Mouse (Mus musculus): ENCODE measurements around the gene Zfp541.
A peak's percentile ranks its signal among the peaks of the same experiment; 100 is the strongest.

Zfp541 gene

GRCm38 (mm10) chr7:16080581-16080980 is 19.0 kb downstream of the Zfp541 start:
- no peak for DNase-seq (ENCODE audit: low read depth, low spot score)

GRCm38 (mm10) chr7:16083361-16083760 is 21.7 kb downstream of the Zfp541 start:
- DNase-seq (ENCODE audit: low read depth, low spot score), result no peak

DNA sequence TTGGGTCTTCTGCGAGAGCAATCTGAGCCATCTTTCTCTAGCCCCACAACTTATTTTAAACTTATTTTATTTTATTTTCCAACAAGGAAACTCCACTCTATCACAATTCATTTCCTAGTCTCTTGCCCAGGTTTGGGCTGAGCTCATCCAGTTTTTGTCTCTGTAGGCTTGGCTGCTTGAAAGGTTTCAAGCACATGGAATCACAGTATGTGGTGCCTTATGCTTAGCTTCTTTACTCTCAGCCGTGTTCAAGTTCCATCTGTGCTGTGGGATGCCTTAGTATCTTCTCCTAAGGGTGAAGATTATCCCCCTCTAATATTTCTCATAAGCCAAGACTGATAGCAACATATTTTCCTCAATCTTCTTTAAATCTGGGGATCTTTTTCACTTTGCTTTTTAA is 26.0 kb downstream of the Zfp541 start:
- no peak for DNase-seq (ENCODE audit: low read depth, low spot score)

GRCm38 (mm10) chr7:16094592-16094991 is 33.0 kb downstream of the Zfp541 start:
- no peak for DNase-seq (ENCODE audit: low read depth, low spot score)

GRCm38 (mm10) chr7:16098021-16099017 is 36.7 kb downstream of the Zfp541 start, which contains the start of gene Napa:
Gene Napa, plus strand, starts transcription at chr7:16098458.
- peak; percentile 98 for DNase-seq (ENCODE audit: low read depth, low spot score)

- DNase-seq (ENCODE audit: low read depth, low spot score), result no peak
These were observed 38.3 kb downstream of the Zfp541 start for GRCm38 (mm10) chr7:16099901-16100300.

- DNase-seq (ENCODE audit: low read depth, low spot score), result no peak
These were observed 39.5 kb downstream of the Zfp541 start for GRCm38 (mm10) chr7:16101081-16101480.

- no peak for DNase-seq (ENCODE audit: low read depth, low spot score)
These were observed 40.3 kb downstream of the Zfp541 start for GRCm38 (mm10) chr7:16101726-16102475.

- DNase-seq (ENCODE audit: low read depth, low spot score), result no peak
These were observed 41.1 kb downstream of the Zfp541 start for GRCm38 (mm10) chr7:16102686-16103226.

GRCm38 (mm10) chr7:16103760-16104159 is 42.1 kb downstream of the Zfp541 start:
- DNase-seq (ENCODE audit: low read depth, low spot score), result no peak

DNA sequence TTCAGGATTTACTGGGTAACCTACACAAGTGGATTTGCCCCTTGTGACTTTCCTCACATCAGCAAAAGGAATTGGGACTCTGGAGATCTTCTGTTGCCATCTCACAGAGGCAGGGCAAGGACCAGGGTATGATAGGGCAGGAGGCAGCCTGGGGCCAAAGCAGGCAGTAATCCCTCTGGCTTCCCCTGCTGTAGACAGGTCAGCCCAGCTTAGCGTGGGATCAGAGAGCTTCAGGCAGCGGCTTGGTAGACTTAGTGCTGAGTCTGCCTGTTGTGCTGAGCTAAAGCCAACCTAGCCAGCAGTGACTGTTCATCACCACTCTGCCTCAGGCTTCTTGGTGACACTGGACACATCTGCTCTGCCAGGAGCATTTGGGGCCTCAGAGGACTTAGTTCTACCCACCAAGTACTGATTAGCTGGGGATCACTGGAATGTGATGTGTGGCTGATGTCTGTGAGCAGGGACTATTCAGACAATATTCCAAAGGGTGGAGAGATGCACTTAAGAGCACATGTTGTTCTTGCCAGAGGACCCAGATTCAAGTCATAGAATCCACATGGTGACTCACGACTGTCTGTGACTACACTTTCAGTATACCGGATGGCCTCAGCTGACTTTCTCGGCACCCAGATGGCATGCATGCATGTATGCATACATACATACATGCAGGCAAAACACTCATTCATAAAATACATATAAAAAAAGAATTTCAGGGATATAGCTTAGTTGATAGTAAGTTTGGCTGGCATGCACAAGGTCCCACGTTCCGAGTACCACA is 43.2 kb downstream of the Zfp541 start:
- DNase-seq (ENCODE audit: low read depth, low spot score), result no peak

GRCm38 (mm10) chr7:16108886-16109542 is 47.4 kb downstream of the Zfp541 start:
- no peak for DNase-seq (ENCODE audit: low read depth, low spot score)

- DNase-seq (ENCODE audit: low read depth, low spot score), result no peak
These were observed 48.5 kb downstream of the Zfp541 start for GRCm38 (mm10) chr7:16110158-16110557.

DNA sequence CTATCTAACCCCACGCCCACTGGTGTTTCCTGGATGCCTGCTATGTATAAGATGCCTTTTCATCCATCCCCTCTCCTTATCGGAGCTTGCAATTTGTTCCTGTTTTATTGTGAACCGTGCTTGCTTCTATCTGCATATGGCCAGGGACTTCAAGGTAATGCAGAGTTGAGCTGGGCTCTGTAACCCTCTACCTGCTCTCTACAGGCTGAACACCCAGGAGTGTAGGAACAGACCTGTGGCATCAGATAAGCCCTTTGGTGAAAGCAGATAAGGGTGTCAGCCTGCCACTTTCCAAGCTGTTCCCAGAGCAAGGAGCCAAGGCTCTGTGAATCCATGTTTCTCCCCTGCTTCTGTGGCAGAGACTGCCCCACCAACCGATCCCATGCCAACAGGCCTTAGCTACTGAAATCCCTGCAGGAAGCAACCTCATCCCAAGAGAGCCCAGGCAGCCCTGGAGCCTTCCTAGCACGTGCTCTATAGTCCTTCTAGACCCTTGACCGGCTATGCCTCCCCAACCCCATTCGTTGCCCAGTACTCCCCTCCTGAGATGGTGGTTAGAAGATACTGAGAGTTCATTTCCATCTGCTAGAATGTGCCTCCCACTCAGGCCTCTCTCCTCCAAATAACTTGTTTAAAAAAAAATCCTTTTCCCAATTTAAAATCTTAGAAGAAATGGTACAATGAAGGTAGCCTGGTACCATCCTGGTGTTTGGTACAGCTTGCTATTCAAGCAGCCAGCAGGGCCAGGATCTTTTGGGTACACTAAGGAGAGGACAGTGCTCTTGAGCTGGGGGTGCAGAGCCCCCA is 49.9 kb downstream of the Zfp541 start:
- DNase-seq (ENCODE audit: low read depth, low spot score), result no peak

- no peak for DNase-seq (ENCODE audit: low read depth, low spot score)
These were observed 54.8 kb downstream of the Zfp541 start for GRCm38 (mm10) chr7:16116418-16116817.

GRCm38 (mm10) chr7:16117100-16117499 is 55.5 kb downstream of the Zfp541 start:
- DNase-seq (ENCODE audit: low read depth, low spot score), result no peak

DNA sequence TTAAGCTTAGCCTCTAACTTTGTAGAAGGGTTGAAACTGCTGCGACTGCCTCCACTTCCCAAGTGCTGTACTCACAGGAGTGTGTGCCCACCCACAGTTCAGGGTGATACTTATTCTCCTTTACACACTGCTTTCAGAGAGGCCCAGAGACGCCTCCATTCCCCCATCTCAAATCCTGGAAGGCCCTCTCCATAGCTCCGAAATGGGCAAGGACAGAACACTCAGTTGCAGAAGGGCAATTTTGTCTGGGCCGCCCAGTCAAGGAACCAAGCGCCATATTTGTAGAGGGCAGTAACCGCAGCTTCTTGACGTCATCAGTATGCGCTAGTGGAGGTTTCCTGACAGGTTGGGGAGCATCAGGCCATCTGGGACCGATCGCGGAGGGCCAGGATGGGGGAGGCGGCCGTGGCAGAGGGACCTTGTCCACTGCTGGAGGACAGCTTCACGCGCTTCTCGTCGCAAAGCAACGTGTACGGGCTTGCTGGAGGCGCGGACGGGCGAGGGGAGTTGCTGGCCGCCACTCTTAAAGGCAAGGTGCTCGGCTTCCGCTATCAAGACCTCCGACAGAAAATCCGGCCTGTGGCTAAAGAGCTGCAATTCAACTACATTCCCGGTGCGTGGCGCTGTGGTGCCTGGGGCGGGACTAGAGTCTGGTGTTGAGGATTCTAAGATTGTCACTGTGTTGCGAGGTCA is 58.1 kb downstream of the Zfp541 start, which contains the start of gene Kptn:
Gene Kptn, plus strand, starts transcription at position 327 of the 693 bp plus-strand sequence.
- peak; percentile 87 for DNase-seq (ENCODE audit: low read depth, low spot score)

- DNase-seq (ENCODE audit: low read depth, low spot score), result no peak
These were observed 58.6 kb downstream of the Zfp541 start for GRCm38 (mm10) chr7:16120262-16120600.

DNA sequence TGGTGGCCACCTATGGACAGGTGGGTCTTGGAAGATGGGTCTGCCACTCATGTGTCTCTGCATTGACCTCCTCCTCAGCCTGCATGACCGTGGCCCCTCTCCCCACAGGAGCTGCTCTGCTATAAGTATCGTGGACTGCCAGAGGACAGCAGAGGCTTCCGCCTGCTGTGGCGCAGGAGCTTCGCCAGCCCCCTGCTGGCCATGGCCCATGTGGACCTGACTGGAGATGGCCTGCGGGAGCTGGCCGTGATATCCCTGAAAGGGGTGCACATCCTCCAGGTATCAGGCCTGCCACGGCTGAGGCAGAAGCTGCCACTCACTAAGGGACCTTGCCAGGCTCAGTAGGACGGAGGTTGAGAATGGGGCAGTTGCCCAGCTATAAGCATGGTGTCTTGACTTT is 64.2 kb downstream of the Zfp541 start:
- no peak for DNase-seq (ENCODE audit: low read depth, low spot score)
